Mouse (Mus musculus) right cerebral cortex, adult 18-20 months (tissue): ENCODE measurements at regions not wholly inside any gene's neighbourhood (a gene's known extent, or its start where the extent isn't known, plus 50 kb on each side); places are given as distances from the start of the nearest gene placed in this dataset.

Experiments used
- DNase-seq: peaks from one replicate; pipeline ENCODE4 v3.0.0; 2022; ENCODE audit warnings: mixed read lengths

DNA sequence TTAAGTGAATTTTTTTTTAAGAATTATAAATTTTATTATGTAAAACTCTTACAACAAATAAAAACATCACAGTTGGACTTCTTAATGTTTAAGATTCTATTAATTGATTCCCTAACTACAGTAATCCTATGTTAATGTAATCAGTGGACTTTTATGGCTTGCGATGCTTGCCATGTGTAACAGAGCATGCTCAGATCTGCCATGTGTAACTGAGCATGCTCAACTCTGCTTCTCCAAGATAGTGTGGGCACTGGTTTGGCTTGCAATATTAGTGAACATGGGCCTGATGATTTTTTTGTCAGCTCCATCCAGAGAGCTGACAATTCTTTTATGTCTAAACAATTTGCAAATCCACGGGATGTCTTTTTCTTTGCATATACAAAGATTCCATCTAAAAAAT, 66.4 kb upstream of the Tas2r119 start:
- DNase-seq, result no peak
